Mouse (Mus musculus): ENCODE results near the gene Pacsin2.

DNA sequence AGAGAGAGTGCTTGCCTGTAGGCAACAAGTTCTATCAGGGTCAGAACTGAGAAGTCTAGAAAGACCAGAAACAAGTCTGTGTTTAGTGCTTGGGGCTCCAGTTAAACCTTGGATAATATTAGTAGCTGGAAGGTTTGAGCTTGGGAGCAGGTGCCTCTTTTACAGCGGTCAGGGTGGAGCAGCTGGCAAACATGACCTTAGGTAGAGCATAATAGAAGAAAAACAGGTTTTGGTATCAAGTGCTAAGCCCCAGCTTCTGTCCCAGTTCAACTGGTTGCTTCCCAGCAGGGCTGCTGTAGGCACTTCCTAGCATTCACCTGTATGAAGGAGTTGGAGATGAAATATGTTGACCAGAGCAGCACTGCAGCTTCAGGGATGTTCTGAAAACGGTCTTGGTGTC is 113.5 kb downstream of the Pacsin2 start:
- TF ChIP-seq CTCF (IDR thresholded peaks at IDR 0.05; ENCODE audit: borderline replicate concordance, insufficient read depth, low read depth, low read length) (no peak), POLR2A (IDR thresholded peaks at IDR 0.05; ENCODE audit: borderline replicate concordance, insufficient read depth, low read length) (no peak)

Data from cerebellum, adult 2 months (tissue).